Mouse (Mus musculus) midbrain, postnatal 0 days (tissue): ENCODE measurements around the gene Uckl1. TPM values are rescaled to one million over a fixed set of nuclear protein-coding genes. Genes with fewer than 3 reads are reported as not detected.

Experiments
- ATAC-seq: fragments of 200-750 bp; cut with Nextera tagmentation; 2 replicates; pipeline ENCODE4 v1.8.0; 2017; ENCODE audit warnings: moderate number of reproducible peaks, mild to moderate bottlenecking, moderate TSS enrichment, moderate library complexity; ENCODE audit not compliant: low FRiP score
- DNase-seq: peaks from one replicate; pipeline ENCODE4 v3.0.0-alpha.2; 2015; ENCODE audit warnings: low spot score
- H3K27ac ChIP-seq: fragments of 300-500 bp; sonication (generic); 2 replicates; pipeline ENCODE4 v1.5.1; 2014; ENCODE audit warnings: low read depth, mild to moderate bottlenecking, low read length, mixed read lengths
- H3K27me3 ChIP-seq: fragments of 300-500 bp; sonication (generic); 2 replicates; pipeline ENCODE4 v1.6.1; 2014; ENCODE audit warnings: low read length, control low read depth, mixed read lengths; ENCODE audit not compliant: insufficient read depth
- H3K36me3 ChIP-seq: fragments of 300-500 bp; sonication (generic); 2 replicates; pipeline ENCODE4 v1.6.1; 2014; ENCODE audit warnings: low read length, control low read depth, mixed read lengths; ENCODE audit not compliant: insufficient read depth
- H3K4me1 ChIP-seq: fragments of 300-500 bp; sonication (generic); 2 replicates; pipeline ENCODE4 v1.6.1; 2014; ENCODE audit warnings: mild to moderate bottlenecking, control low read depth, antibody characterized with exemption, low read length, mixed read lengths; ENCODE audit not compliant: insufficient read depth
- H3K4me2 ChIP-seq: fragments of 300-500 bp; sonication (generic); 2 replicates; pipeline ENCODE4 v1.6.1; 2014; ENCODE audit warnings: low read depth, mild to moderate bottlenecking, low read length, mixed read lengths; ENCODE audit not compliant: poor library complexity, severe bottlenecking
- H3K4me3 ChIP-seq: fragments of 300-500 bp; sonication (generic); 2 replicates; pipeline ENCODE4 v1.5.1; 2014; ENCODE audit warnings: low read depth, mild to moderate bottlenecking, low read length, moderate library complexity
- H3K9ac ChIP-seq: fragments of 300-500 bp; sonication (generic); replicated peaks from 2 replicates; pipeline ENCODE4 v1.6.1; 2014; ENCODE audit warnings: mild to moderate bottlenecking, low read length, moderate library complexity, mixed read lengths; ENCODE audit not compliant: poor library complexity, severe bottlenecking
- H3K9me3 ChIP-seq: fragments of 300-500 bp; sonication (generic); 2 replicates; pipeline ENCODE4 v1.6.1; 2016; ENCODE audit warnings: low read length, control low read depth
- CTCF ChIP-seq: IDR thresholded peaks from 2 replicates; pipeline ENCODE4 v1.5.1; 2016; ENCODE audit warnings: antibody characterized with exemption, mild to moderate bottlenecking
- WGBS: fragments of 180-500 bp; shearing (Covaris S2); extraction: QIAGEN DNeasy Blood & Tissue Kit; methylation state at CpG from one replicate; pipeline ENCODE4 v1.1.7; 2014; 5-methylcytosine and 5-hydroxymethylcytosine counted together
- polyA plus RNA-seq: library from polyadenylated mRNA; unstranded; fragments of >200 nt; fragmentation: Nextera tagmentation; extraction: Ambion mirVana; gene quantifications from 2 replicates; pipeline ENCODE4 v1.2.1, GENCODE M21; 2015
- total RNA-seq: library from RNA; depleted of rRNA; stranded (reverse); fragments of >200 nt; gene quantifications from 2 replicates; pipeline ENCODE4 v1.2.3, GENCODE M21; 2014

The Uckl1 gene
- total and polyA plus RNA-seq, 2 experiments from 2014 or later = 45.2 to 49.8 TPM

GRCm38 (mm10) chr2:181581016-181581401, 3.7 kb downstream of the Uckl1 start:
- Histone ChIP-seq H3K27me3 (no peaks in the 10 kb centered on the region), H3K4me2 (peak overlapping the region; percentile 92), H3K36me3 (peaks cover 24% of the 10 kb centered on the region), H3K4me1 (peaks cover 7% of the 10 kb centered on the region; the same call in 1 of the 2 replicates), H3K9ac (peak overlapping the region; percentile 87), H3K9me3 (no peaks in the 10 kb centered on the region), H3K27ac (peak overlapping the region; percentile 93), H3K4me3 (peak overlapping the region; percentile 76)
- ATAC-seq (peak; percentile 85), DNase-seq (peak; percentile 91)
- peak; percentile 92 for TF ChIP-seq CTCF
- under 1% methylated on average over 11 of the region's 11 CpGs for WGBS

GRCm38 (mm10) chr2:181580131-181580772, 4.4 kb downstream of the Uckl1 start:
- H3K9me3 ChIP-seq = no peaks in the 10 kb centered on the region
- no peak for ATAC-seq
- WGBS = 75% methylated on average over 5 of the region's 5 CpGs
- peak overlapping the region; percentile 92 for H3K4me2 ChIP-seq
- peaks cover 7% of the 10 kb centered on the region; the same call in 1 of the 2 replicates for H3K4me1 ChIP-seq
- peaks cover 16% of the 10 kb centered on the region for H3K36me3 ChIP-seq
- peak overlapping the region; percentile 93 for H3K27ac ChIP-seq
- TF ChIP-seq CTCF = no peak
- H3K4me3 ChIP-seq = peak overlapping the region; percentile 76
- peak overlapping the region; percentile 87; the same call in 1 of the 2 replicates for H3K9ac ChIP-seq
- no peaks in the 10 kb centered on the region for H3K27me3 ChIP-seq
- no peak for DNase-seq

- no peak overlapping the region for H3K4me3 ChIP-seq
- no peak for ATAC-seq
- no peak overlapping the region for H3K9ac ChIP-seq
- no peak for DNase-seq
- H3K4me1 ChIP-seq = peaks cover 7% of the 10 kb centered on the region; the same call in 1 of the 2 replicates
- no peak for TF ChIP-seq CTCF
- H3K9me3 ChIP-seq = no peaks in the 10 kb centered on the region
- no peak overlapping the region for H3K4me2 ChIP-seq
- H3K27me3 ChIP-seq = no peaks in the 10 kb centered on the region
- H3K27ac ChIP-seq = no peak overlapping the region
- 79% methylated on average over 1 of the region's 1 CpGs for WGBS
- peaks cover 13% of the 10 kb centered on the region for H3K36me3 ChIP-seq
These were observed 5.0 kb downstream of the Uckl1 start for GRCm38 (mm10) chr2:181579681-181580080.

- no peak overlapping the region for H3K9ac ChIP-seq
- WGBS = 77% methylated on average over 5 of the region's 5 CpGs
- no peak overlapping the region for H3K4me2 ChIP-seq
- H3K27me3 ChIP-seq = no peaks in the 10 kb centered on the region
- DNase-seq (no peak), ATAC-seq (no peak)
- H3K36me3 ChIP-seq = peaks cover 10% of the 10 kb centered on the region
- no peak overlapping the region for H3K27ac ChIP-seq
- TF ChIP-seq CTCF = no peak
- H3K4me1 ChIP-seq = peaks cover 7% of the 10 kb centered on the region; the same call in 1 of the 2 replicates
- H3K9me3 ChIP-seq = no peaks in the 10 kb centered on the region
- H3K4me3 ChIP-seq = no peak overlapping the region
These were observed 5.7 kb downstream of the Uckl1 start for GRCm38 (mm10) chr2:181578790-181579618.

- Histone ChIP-seq H3K36me3 (peaks cover 14% of the 10 kb centered on the region), H3K4me1 (peaks cover 7% of the 10 kb centered on the region; the same call in 1 of the 2 replicates), H3K9me3 (no peaks in the 10 kb centered on the region), H3K4me2 (no peak overlapping the region), H3K27me3 (no peaks in the 10 kb centered on the region), H3K27ac (no peak overlapping the region), H3K9ac (no peak overlapping the region; the same call in 1 of the 2 replicates), H3K4me3 (no peak overlapping the region)
- no peak for DNase-seq
- ATAC-seq = no peak
- TF ChIP-seq CTCF = no peak
- whole genome bisulfite sequencing = 77% methylated on average over 7 of the region's 7 CpGs
These were observed 6.6 kb downstream of the Uckl1 start for GRCm38 (mm10) chr2:181577981-181578581.
